Mouse (Mus musculus): Measurements from ENCODE around the gene Borcs8.

The Borcs8 gene

GRCm38 (mm10) chr8:70139026-70139857 lies at the start of gene Borcs8, which contains the start of the genes Rfxank and Mef2b:
Gene Borcs8, plus strand, starts transcription at chr8:70139499.
Gene Rfxank, minus strand, starts transcription at chr8:70139154.
Gene Mef2b, plus strand, starts transcription at chr8:70139711.
- DNase-seq = peak; percentile 99

- DNase-seq = no peak
These were observed 46.5 kb upstream of the Borcs8 start for GRCm38 (mm10) chr8:70092786-70093185.

- no peak for DNase-seq
These were observed 40.0 kb upstream of the Borcs8 start for GRCm38 (mm10) chr8:70099276-70099675.

- DNase-seq = no peak
These were observed 39.1 kb upstream of the Borcs8 start for GRCm38 (mm10) chr8:70100241-70100640.

GRCm38 (mm10) chr8:70104506-70104905 lies 34.8 kb upstream of the Borcs8 start:
- peak; percentile 46 to 64 for DNase-seq

GRCm38 (mm10) chr8:70104922-70105321 lies 34.4 kb upstream of the Borcs8 start:
- no peak for DNase-seq

GRCm38 (mm10) chr8:70110451-70110850 lies 28.8 kb upstream of the Borcs8 start:
- DNase-seq = no peak

- DNase-seq = no peak
These were observed 28.0 kb upstream of the Borcs8 start for GRCm38 (mm10) chr8:70111192-70111795.

- no peak for DNase-seq
These were observed 26.8 kb upstream of the Borcs8 start for GRCm38 (mm10) chr8:70112401-70113016.

GRCm38 (mm10) chr8:70114488-70114887 lies 24.8 kb upstream of the Borcs8 start:
- no peak for DNase-seq

GRCm38 (mm10) chr8:70114892-70115291 lies 24.4 kb upstream of the Borcs8 start:
- no peak for DNase-seq

- no peak for DNase-seq
These were observed 21.7 kb upstream of the Borcs8 start for GRCm38 (mm10) chr8:70117611-70118010.

GRCm38 (mm10) chr8:70118726-70119700 lies 20.3 kb upstream of the Borcs8 start:
- DNase-seq = no peak

GRCm38 (mm10) chr8:70120667-70121066 lies 18.6 kb upstream of the Borcs8 start, which contains the start of gene Ncan:
Gene Ncan, minus strand, starts transcription at chr8:70120873.
- DNase-seq = peak in 1 of 2 experiments; percentile 27

GRCm38 (mm10) chr8:70122863-70123262 lies 16.4 kb upstream of the Borcs8 start:
- DNase-seq = no peak

GRCm38 (mm10) chr8:70124992-70125391 lies 14.3 kb upstream of the Borcs8 start:
- no peak for DNase-seq

- no peak for DNase-seq
These were observed 10.9 kb upstream of the Borcs8 start for GRCm38 (mm10) chr8:70128435-70128834.

- no peak for DNase-seq
These were observed 9.9 kb upstream of the Borcs8 start for GRCm38 (mm10) chr8:70129309-70129952.

- no peak for DNase-seq
These were observed 9.2 kb upstream of the Borcs8 start for GRCm38 (mm10) chr8:70130066-70130465.

- DNase-seq = peak; percentile 72 to 85
These were observed 8.0 kb upstream of the Borcs8 start, which contains the start of gene Nr2c2ap for GRCm38 (mm10) chr8:70131166-70131883. Gene Nr2c2ap, plus strand, starts transcription at chr8:70131333.

- no peak for DNase-seq
These were observed 5.2 kb upstream of the Borcs8 start for GRCm38 (mm10) chr8:70134086-70134485.
